Mouse (Mus musculus) MEL (cell line): ENCODE measurements around the gene Tmem139. TPM values are rescaled to one million over a fixed set of nuclear protein-coding genes. Genes with fewer than 3 reads are reported as not detected.
A peak's percentile ranks its signal among the peaks of the same experiment; 100 is the strongest.

ENCODE experiments used
- DNase-seq: peaks from one replicate; pipeline ENCODE4 v3.0.0; 2011; ENCODE audit warnings: low read depth, low spot score
- H3K27ac ChIP-seq: 2 replicates; pipeline ENCODE4 v1.5.1; 2012; ENCODE audit warnings: low read depth, mild to moderate bottlenecking, control low read depth, low read length, moderate library complexity; ENCODE audit not compliant: control insufficient read depth
- H3K27me3 ChIP-seq, 2 experiments: fragments of 150-350 bp in 1 of 2; sonication (generic) in 1 of 2; 2 replicates each; pipeline ENCODE4 v1.6.1; 2012; ENCODE audit warnings: low read length in 2 of 2, mild to moderate bottlenecking in 2 of 2, improper control_type of control experiment in 1 of 2, moderate library complexity in 1 of 2; ENCODE audit not compliant: insufficient read depth in 2 of 2, control insufficient read depth in 1 of 2
- H3K36me3 ChIP-seq, 2 experiments: 2 replicates each; pipeline ENCODE4 v1.6.1; 2012 to 2014; ENCODE audit warnings: low read length in 2 of 2, improper control_type of control experiment in 1 of 2, inconsistent platforms in 1 of 2, mild to moderate bottlenecking in 1 of 2; ENCODE audit not compliant: insufficient read depth in 2 of 2, control insufficient read depth in 1 of 2
- H3K4me1 ChIP-seq, 2 experiments: fragments of 150-350 bp in 1 of 2; sonication (generic) in 1 of 2; 2 replicates each; pipeline ENCODE4 v1.6.1; 2012; ENCODE audit warnings: low read length in 2 of 2, improper control_type of control experiment in 1 of 2, mild to moderate bottlenecking in 1 of 2; ENCODE audit not compliant: insufficient read depth in 2 of 2, control insufficient read depth in 1 of 2
- H3K4me3 ChIP-seq, 2 experiments: fragments of 150-350 bp in 1 of 2; sonication (generic) in 1 of 2; 2 replicates each; pipeline ENCODE4 v1.5.1; 2012; ENCODE audit warnings: low read depth in 2 of 2, low read length in 2 of 2, mild to moderate bottlenecking in 2 of 2, moderate library complexity in 2 of 2, control low read depth in 1 of 2, improper control_type of control experiment in 1 of 2; ENCODE audit not compliant: control insufficient read depth in 1 of 2, insufficient read depth in 1 of 2
- H3K79me2 ChIP-seq: 2 replicates; pipeline ENCODE4 v1.6.1; 2012; ENCODE audit warnings: mild to moderate bottlenecking, low read length, moderate library complexity; ENCODE audit not compliant: control insufficient read depth, poor library complexity, insufficient read depth
- H3K9ac ChIP-seq: 2 replicates; pipeline ENCODE4 v1.6.1; 2012; ENCODE audit warnings: low read depth, mild to moderate bottlenecking, control low read depth, low read length, moderate library complexity; ENCODE audit not compliant: control insufficient read depth, poor library complexity, severe bottlenecking
- H3K9me3 ChIP-seq: fragments of 150-350 bp; sonication (generic); replicated peaks from 2 replicates; pipeline ENCODE4 v1.6.1; 2012; ENCODE audit warnings: mild to moderate bottlenecking, low read length, improper control_type of control experiment, moderate library complexity; ENCODE audit not compliant: insufficient read depth
- BHLHE40 ChIP-seq: IDR thresholded peaks from 2 replicates; pipeline ENCODE4 v1.6.1; 2012; ENCODE audit warnings: low read depth, mild to moderate bottlenecking, inconsistent platforms, low read length, improper control_type of control experiment, borderline replicate concordance
- CHD1 ChIP-seq: IDR thresholded peaks from 2 replicates; pipeline ENCODE4 v1.6.1; 2012; ENCODE audit warnings: low read depth, mild to moderate bottlenecking, inconsistent platforms, low read length, improper control_type of control experiment
- CTCF ChIP-seq, 3 experiments: IDR thresholded peaks in 2 of 3; conservative IDR thresholded peaks in 1 of 3; 2 replicates each; pipeline ENCODE4 v1.5.1; 2011 to 2012; ENCODE audit warnings: low read length in 3 of 3, low read depth in 2 of 3, mild to moderate bottlenecking in 2 of 3, improper control_type of control experiment in 1 of 3, inconsistent platforms in 1 of 3, mixed read lengths in 1 of 3, moderate library complexity in 1 of 3; ENCODE audit not compliant: control insufficient read depth in 1 of 3, insufficient read depth in 1 of 3, poor library complexity in 1 of 3, severe bottlenecking in 1 of 3
- E2F4 ChIP-seq: IDR thresholded peaks from 2 replicates; pipeline ENCODE4 v1.6.1; 2011; ENCODE audit warnings: low read depth, low read length, improper control_type of control experiment, borderline replicate concordance
- ELF1 ChIP-seq: IDR thresholded peaks from 2 replicates; pipeline ENCODE4 v1.6.1; 2014; ENCODE audit warnings: low read depth, mild to moderate bottlenecking, inconsistent platforms, low read length, improper control_type of control experiment, moderate library complexity
- EP300 ChIP-seq, 2 experiments: IDR thresholded peaks; 2 replicates each; pipeline ENCODE4 v1.6.1; 2011; ENCODE audit warnings: improper control_type of control experiment in 2 of 2, low read length in 2 of 2, low read depth in 1 of 2, mild to moderate bottlenecking in 1 of 2
- ETS1 ChIP-seq: IDR thresholded peaks from 2 replicates; pipeline ENCODE4 v1.6.1; 2012; ENCODE audit warnings: low read depth, mild to moderate bottlenecking, inconsistent platforms, low read length, improper control_type of control experiment, moderate library complexity
- GABPA ChIP-seq: IDR thresholded peaks from 2 replicates; pipeline ENCODE4 v1.6.1; 2012; ENCODE audit warnings: low read depth, mild to moderate bottlenecking, inconsistent platforms, low read length, improper control_type of control experiment, moderate library complexity
- GATA1 ChIP-seq: IDR thresholded peaks from 2 replicates; pipeline ENCODE4 v1.6.1; 2011; ENCODE audit warnings: low read depth, low read length, improper control_type of control experiment
- HCFC1 ChIP-seq: IDR thresholded peaks from 2 replicates; pipeline ENCODE4 v1.6.1; 2012; ENCODE audit warnings: low read depth, mild to moderate bottlenecking, inconsistent platforms, low read length, improper control_type of control experiment, moderate library complexity
- JUND ChIP-seq: IDR thresholded peaks from 2 replicates; pipeline ENCODE4 v1.6.1; 2011; ENCODE audit warnings: low read depth, mild to moderate bottlenecking, improper control_type of control experiment, low read length
- KAT2A ChIP-seq: conservative IDR thresholded peaks from 2 replicates; pipeline ENCODE4 v1.6.1; 2012; ENCODE audit warnings: low read depth, low read length, improper control_type of control experiment, inconsistent platforms
- MAFK ChIP-seq: IDR thresholded peaks from 2 replicates; pipeline ENCODE4 v1.6.1; 2011; ENCODE audit warnings: low read depth, mild to moderate bottlenecking, low read length, improper control_type of control experiment, borderline replicate concordance
- MAX ChIP-seq: IDR thresholded peaks from 2 replicates; pipeline ENCODE4 v1.6.1; 2011; ENCODE audit warnings: low read length, improper control_type of control experiment
- MEF2A ChIP-seq: IDR thresholded peaks from 2 replicates; pipeline ENCODE4 v1.6.1; 2014; ENCODE audit warnings: low read depth, mild to moderate bottlenecking, inconsistent platforms, low read length, improper control_type of control experiment; ENCODE audit not compliant: poor library complexity, insufficient replicate concordance, severe bottlenecking; ENCODE audit errors: extremely low read depth
- MXI1 ChIP-seq: IDR thresholded peaks from 2 replicates; pipeline ENCODE4 v1.6.1; 2011; ENCODE audit warnings: mild to moderate bottlenecking, low read depth, low read length, improper control_type of control experiment
- MYB ChIP-seq: IDR thresholded peaks from 2 replicates; pipeline ENCODE4 v1.6.1; 2011; ENCODE audit warnings: mild to moderate bottlenecking, low read depth, low read length, improper control_type of control experiment
- MYC ChIP-seq: IDR thresholded peaks from 2 replicates; pipeline ENCODE4 v1.6.1; 2011; ENCODE audit warnings: low read depth, mild to moderate bottlenecking, low read length, improper control_type of control experiment, moderate library complexity
- NELFE ChIP-seq: IDR thresholded peaks from 2 replicates; pipeline ENCODE4 v1.6.1; 2011; ENCODE audit warnings: low read depth, low read length, improper control_type of control experiment
- NRF1 ChIP-seq: IDR thresholded peaks from 2 replicates; pipeline ENCODE4 v1.6.1; 2014; ENCODE audit warnings: low read depth, mild to moderate bottlenecking, inconsistent platforms, low read length, improper control_type of control experiment, moderate library complexity; ENCODE audit not compliant: poor library complexity, insufficient read depth, severe bottlenecking
- POLR2A ChIP-seq, 2 experiments: IDR thresholded peaks; 2 replicates each; pipeline ENCODE4 v1.6.1; 2011 to 2012; ENCODE audit warnings: low read length in 2 of 2, mild to moderate bottlenecking in 2 of 2, control low read depth in 1 of 2, improper control_type of control experiment in 1 of 2, low read depth in 1 of 2, moderate library complexity in 1 of 2; ENCODE audit not compliant: control insufficient read depth in 1 of 2, insufficient read depth in 1 of 2, poor library complexity in 1 of 2
- POLR2AphosphoS2 ChIP-seq: IDR thresholded peaks from 2 replicates; pipeline ENCODE4 v1.6.1; 2011; ENCODE audit warnings: low read length, improper control_type of control experiment
- POLR2AphosphoS5 ChIP-seq: IDR thresholded peaks from 2 replicates; pipeline ENCODE4 v1.6.1; 2012; ENCODE audit warnings: low read depth, borderline replicate concordance, mild to moderate bottlenecking, inconsistent platforms, low read length, moderate library complexity, mixed read lengths
- RAD21 ChIP-seq: IDR thresholded peaks from 2 replicates; pipeline ENCODE4 v1.6.1; 2011; ENCODE audit warnings: mild to moderate bottlenecking, low read depth, low read length, improper control_type of control experiment
- RCOR1 ChIP-seq: IDR thresholded peaks from 2 replicates; pipeline ENCODE4 v1.6.1; 2012; ENCODE audit warnings: low read depth, mild to moderate bottlenecking, inconsistent platforms, low read length, improper control_type of control experiment
- SIN3A ChIP-seq: IDR thresholded peaks from 2 replicates; pipeline ENCODE4 v1.6.1; 2012; ENCODE audit warnings: low read length, improper control_type of control experiment, inconsistent platforms
- SMC3 ChIP-seq: IDR thresholded peaks from 2 replicates; pipeline ENCODE4 v1.6.1; 2011; ENCODE audit warnings: low read depth, low read length, improper control_type of control experiment
- TAL1 ChIP-seq: IDR thresholded peaks from 2 replicates; pipeline ENCODE4 v1.6.1; 2012; ENCODE audit warnings: mild to moderate bottlenecking, inconsistent platforms, low read length, moderate library complexity, mixed read lengths
- TBP ChIP-seq: IDR thresholded peaks from 2 replicates; pipeline ENCODE4 v1.8.0; 2011; ENCODE audit warnings: low read depth, low read length, improper control_type of control experiment
- TCF12 ChIP-seq: IDR thresholded peaks from 2 replicates; pipeline ENCODE4 v1.6.1; 2014; ENCODE audit warnings: low read depth, mild to moderate bottlenecking, inconsistent platforms, low read length, improper control_type of control experiment, moderate library complexity
- UBTF ChIP-seq: IDR thresholded peaks from 2 replicates; pipeline ENCODE4 v1.6.1; 2012; ENCODE audit warnings: low read depth, mild to moderate bottlenecking, inconsistent platforms, low read length, improper control_type of control experiment, moderate library complexity, borderline replicate concordance; ENCODE audit not compliant: insufficient read depth
- USF1 ChIP-seq: IDR thresholded peaks from 2 replicates; pipeline ENCODE4 v1.6.1; 2014; ENCODE audit warnings: low read depth, mild to moderate bottlenecking, inconsistent platforms, low read length, improper control_type of control experiment, moderate library complexity
- USF2 ChIP-seq, 2 experiments: IDR thresholded peaks; 2 replicates each; pipeline ENCODE4 v1.6.1; 2011 to 2012; ENCODE audit warnings: improper control_type of control experiment in 2 of 2, low read length in 2 of 2, borderline replicate concordance in 1 of 2, inconsistent platforms in 1 of 2, low read depth in 1 of 2, mild to moderate bottlenecking in 1 of 2; ENCODE audit not compliant: insufficient read depth in 1 of 2
- ZC3H11A ChIP-seq: IDR thresholded peaks from 2 replicates; pipeline ENCODE4 v1.6.1; 2012; ENCODE audit warnings: low read depth, mild to moderate bottlenecking, inconsistent platforms, low read length, improper control_type of control experiment
- ZKSCAN1 ChIP-seq: IDR thresholded peaks from 2 replicates; pipeline ENCODE4 v1.6.1; 2012; ENCODE audit warnings: low read depth, mild to moderate bottlenecking, inconsistent platforms, low read length, improper control_type of control experiment, moderate library complexity
- ZNF384 ChIP-seq: IDR thresholded peaks from 2 replicates; pipeline ENCODE4 v1.6.1; 2012; ENCODE audit warnings: low read depth, mild to moderate bottlenecking, inconsistent platforms, low read length, improper control_type of control experiment
- polyA plus RNA-seq, 2 experiments: library from polyadenylated mRNA; stranded (reverse) in 1 of 2; unstranded in 1 of 2; fragments of >175 nt in 1 of 2; fragments of >200 nt in 1 of 2; gene quantifications; 2 replicates each; pipeline versions ENCODE4 v1.2.1 to v1.2.4; 2012; ENCODE audit warnings: low replicate concordance in 2 of 2, low read depth in 1 of 2; ENCODE audit not compliant: insufficient read length in 2 of 2, insufficient read depth in 1 of 2, missing spikeins in 1 of 2
- total RNA-seq: library from RNA; depleted of rRNA; stranded (reverse); fragments of 300-350 nt; gene quantifications from 2 replicates; pipeline ENCODE4 v1.2.3, GENCODE M21; 2012

The Tmem139 gene
- total and polyA plus RNA-seq, 3 experiments, result 0.08 TPM; not detected in 2

- Histone ChIP-seq H3K9ac (no peak overlapping the region), H3K27ac (no peak overlapping the region), H3K4me3 (no peak overlapping the region), H3K9me3 (no peaks in the 10 kb centered on the region), H3K79me2 (no peaks in the 10 kb centered on the region), H3K27me3 (no peaks in the 10 kb centered on the region), H3K36me3 (peaks cover 0 to 23% of the 10 kb centered on the region in 2 experiments; a peak in 2 of 4 replicates), H3K4me1 (peaks cover 4 to 16% of the 10 kb centered on the region in 2 experiments)
- TF ChIP-seq ELF1 (no peak), MAFK (no peak), E2F4 (no peak), MYC (0 out of 2 replicates have a peak, but pooled peaks have one; percentile 45), GABPA (no peak), ETS1 (no peak), UBTF (no peak), GATA1 (peak; percentile 50; the same call in 1 of the 2 replicates), TBP (no peak), RAD21 (no peak), KAT2A (no peak), CTCF (IDR thresholded peaks at IDR 0.05 in 2 of 3, conservative IDR thresholded peaks at IDR 0.05 in 1 of 3; ENCODE audit: control insufficient read depth in 1 of 3, insufficient read depth in 1 of 3, low read depth in 2 of 3, low read length in 3 of 3, poor library complexity in 1 of 3, severe bottlenecking in 1 of 3) (no peak), MEF2A (no peak), BHLHE40 (no peak), NELFE (no peak), MYB (no peak), TAL1 (no peak), ZKSCAN1 (no peak), TCF12 (no peak), HCFC1 (no peak), SIN3A (0 out of 2 replicates have a peak, but pooled peaks have one; percentile 24), RCOR1 (peak; percentile 37; the same call in 1 of the 2 replicates), CHD1 (no peak), POLR2A (IDR thresholded peaks at IDR 0.05; ENCODE audit: control insufficient read depth in 1 of 2, insufficient read depth in 1 of 2, low read depth in 1 of 2, low read length in 2 of 2, poor library complexity in 1 of 2) (no peak), ZNF384 (no peak), POLR2AphosphoS5 (no peak), JUND (0 out of 2 replicates have a peak, but pooled peaks have one; percentile 56), EP300 (IDR thresholded peaks at IDR 0.05; ENCODE audit: low read depth in 1 of 2, low read length in 2 of 2) (peak in 1 of 2 experiments; percentile 82; a peak in 2 of 4 replicates), ZC3H11A (no peak), USF1 (no peak), MXI1 (no peak), MAX (no peak), USF2 (IDR thresholded peaks at IDR 0.05; ENCODE audit: borderline replicate concordance in 1 of 2, insufficient read depth in 1 of 2, low read depth in 1 of 2, low read length in 2 of 2) (no peak), SMC3 (no peak), POLR2AphosphoS2 (no peak), NRF1 (no peak)
- DNase-seq, result peak; percentile 60
These were observed 33.9 kb downstream of the Tmem139 start for GRCm38 (mm10) chr6:42295549-42296094.
